Mouse (Mus musculus) liver, postnatal 0 days (tissue): ENCODE results near the gene Hap1. TPM values are rescaled to one million over a fixed set of nuclear protein-coding genes. Genes with fewer than 3 reads are reported as not detected.

Source experiments
- ATAC-seq: fragments of 200-750 bp; cut with Nextera tagmentation; 2 replicates; pipeline ENCODE4 v1.8.0; 2017; ENCODE audit warnings: mild to moderate bottlenecking, moderate library complexity
- DNase-seq: peaks from one replicate; pipeline ENCODE4 v3.0.0-alpha.2; 2016
- H3K27ac ChIP-seq: fragments of 300-500 bp; sonication (generic); 2 replicates; pipeline ENCODE4 v1.5.1; 2014; ENCODE audit warnings: antibody characterized with exemption, moderate library complexity, mild to moderate bottlenecking, low read depth
- H3K27me3 ChIP-seq: fragments of 300-500 bp; sonication (generic); 2 replicates; pipeline ENCODE4 v1.6.1; 2014; ENCODE audit warnings: low read length, control low read depth, mixed read lengths; ENCODE audit not compliant: insufficient read depth
- H3K36me3 ChIP-seq: fragments of 300-500 bp; sonication (generic); replicated peaks from 2 replicates; pipeline ENCODE4 v1.6.1; 2014; ENCODE audit warnings: mild to moderate bottlenecking, control low read depth, low read length, moderate library complexity, mixed read lengths; ENCODE audit not compliant: insufficient read depth
- H3K4me1 ChIP-seq: fragments of 300-500 bp; sonication (generic); 2 replicates; pipeline ENCODE4 v1.6.1; 2014; ENCODE audit warnings: antibody characterized with exemption, mild to moderate bottlenecking, control low read depth; ENCODE audit not compliant: insufficient read depth
- H3K4me2 ChIP-seq: fragments of 300-500 bp; sonication (generic); 2 replicates; pipeline ENCODE4 v1.6.1; 2014; ENCODE audit warnings: low read depth, mild to moderate bottlenecking, low read length, moderate library complexity, mixed read lengths
- H3K4me3 ChIP-seq: fragments of 300-500 bp; sonication (generic); 2 replicates; pipeline ENCODE4 v1.5.1; 2014; ENCODE audit warnings: low read depth, low read length
- H3K9ac ChIP-seq: fragments of 300-500 bp; sonication (generic); replicated peaks from 2 replicates; pipeline ENCODE4 v1.6.1; 2014; ENCODE audit warnings: mild to moderate bottlenecking, moderate library complexity
- H3K9me3 ChIP-seq: fragments of 300-500 bp; sonication (generic); 2 replicates; pipeline ENCODE4 v1.6.1; 2016; ENCODE audit warnings: mild to moderate bottlenecking, control low read depth, low read length, mixed read lengths
- CTCF ChIP-seq: sonication (generic); IDR thresholded peaks from 2 replicates; pipeline ENCODE4 v1.5.1; 2016; ENCODE audit warnings: antibody characterized with exemption, low read depth
- EP300 ChIP-seq: IDR thresholded peaks from 2 replicates; pipeline ENCODE4 v1.6.1; 2016; ENCODE audit warnings: antibody characterized with exemption, low read depth, mild to moderate bottlenecking
- WGBS: fragments of 180-500 bp; shearing (Covaris S2); extraction: QIAGEN DNeasy Blood & Tissue Kit; methylation state at CpG from one replicate; pipeline ENCODE4 v1.1.7; 2014; ENCODE audit not compliant: insufficient replicate concordance; 5-methylcytosine and 5-hydroxymethylcytosine counted together
- polyA plus RNA-seq: library from polyadenylated mRNA; unstranded; fragments of >200 nt; fragmentation: Nextera tagmentation; extraction: Ambion mirVana; gene quantifications from 2 replicates; pipeline ENCODE4 v1.2.1, GENCODE M21; 2015

Gene Hap1
- polyA plus RNA-seq, 1 experiment from 2014 or later, result 0.78 TPM

- peak overlapping the region; percentile 90 for H3K4me3 ChIP-seq
- H3K27ac ChIP-seq, result peak overlapping the region; percentile 100
- H3K4me2 ChIP-seq, result peak overlapping the region; percentile 85
- ATAC-seq (peak; percentile 79), DNase-seq (peak; percentile 99)
- H3K36me3 ChIP-seq, result peaks cover 18% of the 10 kb centered on the region
- H3K27me3 ChIP-seq, result no peaks in the 10 kb centered on the region
- no peaks in the 10 kb centered on the region for H3K9me3 ChIP-seq
- H3K9ac ChIP-seq, result peak overlapping the region; percentile 98
- WGBS, result 1% methylated on average over 28 of the region's 40 CpGs
- H3K4me1 ChIP-seq, result peaks cover 26% of the 10 kb centered on the region
- TF ChIP-seq EP300, result peak; percentile 83
- peak; percentile 44 for TF ChIP-seq CTCF
These were observed 35.7 kb downstream of the Hap1 start for GRCm38 (mm10) chr11:100320172-100320630.

- H3K4me1 ChIP-seq, result peaks cover 29% of the 10 kb centered on the region
- ATAC-seq, result peak; percentile 75
- no peaks in the 10 kb centered on the region for H3K9me3 ChIP-seq
- H3K36me3 ChIP-seq, result peaks cover 18% of the 10 kb centered on the region
- TF ChIP-seq EP300 (no peak), CTCF (no peak)
- peak within 1 kb of the TSS; percentile 100 for H3K27ac ChIP-seq
- WGBS, result under 1% methylated on average over 46 of the region's 58 CpGs
- peak; percentile 100 for DNase-seq
- peak within 1 kb of the TSS; percentile 85 for H3K4me2 ChIP-seq
- peak within 1 kb of the TSS; percentile 98 for H3K9ac ChIP-seq
- no peaks in the 10 kb centered on the region for H3K27me3 ChIP-seq
- H3K4me3 ChIP-seq, result peak within 1 kb of the TSS; percentile 90
These were observed 36.3 kb downstream of the Hap1 start, which contains the start of gene Eif1 for GRCm38 (mm10) chr11:100319492-100320171. TSS of gene Eif1 (plus strand) at chr11:100319885.

GRCm38 (mm10) chr11:100318529-100319451 lies 37.1 kb downstream of the Hap1 start:
- 64% methylated on average over 10 of the region's 10 CpGs for WGBS
- peak overlapping the region; percentile 90 for H3K4me3 ChIP-seq
- H3K27ac ChIP-seq, result peak overlapping the region; percentile 94
- H3K9ac ChIP-seq, result peak overlapping the region; percentile 63
- DNase-seq, result peak; percentile 42
- TF ChIP-seq CTCF (no peak), EP300 (peak; percentile 4; the same call in 1 of the 2 replicates)
- peak overlapping the region; percentile 80 for H3K4me2 ChIP-seq
- peaks cover 18% of the 10 kb centered on the region for H3K36me3 ChIP-seq
- H3K4me1 ChIP-seq, result peaks cover 32% of the 10 kb centered on the region
- H3K9me3 ChIP-seq, result no peaks in the 10 kb centered on the region
- H3K27me3 ChIP-seq, result no peaks in the 10 kb centered on the region
- ATAC-seq, result no peak

DNA sequence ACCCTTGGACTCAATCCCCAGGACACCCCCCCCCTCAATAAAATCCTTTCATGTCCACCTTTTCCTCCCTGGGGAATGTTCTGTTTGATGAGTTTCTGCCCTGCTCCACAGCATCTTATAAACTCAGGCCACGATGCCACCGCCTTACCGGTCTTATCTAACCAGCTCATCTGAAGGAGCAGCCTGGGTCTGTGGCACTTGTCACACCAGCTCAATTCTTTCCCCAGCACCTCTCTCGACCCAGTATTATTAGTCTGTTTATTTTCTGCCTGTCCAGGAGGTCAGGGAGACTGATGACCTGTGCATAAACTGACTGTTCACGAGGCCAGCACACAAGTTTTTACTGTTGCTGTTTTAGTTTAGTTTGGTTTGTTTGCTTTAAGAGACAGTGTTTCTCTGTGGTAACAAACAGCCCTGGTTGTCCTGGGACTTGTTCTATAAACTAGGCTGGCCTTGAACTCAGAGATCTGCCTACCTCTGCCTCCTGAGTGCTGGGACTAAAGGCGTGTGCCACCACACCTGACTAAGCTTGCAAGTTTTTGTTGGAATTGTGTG lies 38.0 kb downstream of the Hap1 start:
- TF ChIP-seq CTCF (no peak), EP300 (no peak)
- peak; percentile 45 for DNase-seq
- Histone ChIP-seq H3K4me3 (no peak overlapping the region), H3K36me3 (peaks cover 18% of the 10 kb centered on the region), H3K27me3 (no peaks in the 10 kb centered on the region), H3K4me2 (peak overlapping the region; percentile 80), H3K27ac (peak overlapping the region; percentile 94), H3K9ac (peak overlapping the region; percentile 33), H3K4me1 (peaks cover 32% of the 10 kb centered on the region), H3K9me3 (no peaks in the 10 kb centered on the region)
- peak; percentile 9 for ATAC-seq
- WGBS, result 37% methylated on average over 6 of the region's 6 CpGs

GRCm38 (mm10) chr11:100315439-100315838 lies 40.5 kb downstream of the Hap1 start:
- TF ChIP-seq CTCF, result no peak
- peak; percentile 73; the same call in 1 of the 2 replicates for TF ChIP-seq EP300
- H3K27ac ChIP-seq, result peak overlapping the region; percentile 92
- no peaks in the 10 kb centered on the region for H3K36me3 ChIP-seq
- WGBS, result 60% methylated on average over 5 of the region's 5 CpGs
- ATAC-seq (peak; percentile 32), DNase-seq (peak; percentile 65)
- no peak overlapping the region for H3K4me3 ChIP-seq
- H3K27me3 ChIP-seq, result no peaks in the 10 kb centered on the region
- no peaks in the 10 kb centered on the region for H3K9me3 ChIP-seq
- H3K4me1 ChIP-seq, result peaks cover 36% of the 10 kb centered on the region
- H3K4me2 ChIP-seq, result no peak overlapping the region
- 0 out of 2 replicates have a peak overlapping the region, but pooled peaks have one; percentile 17 for H3K9ac ChIP-seq

DNA sequence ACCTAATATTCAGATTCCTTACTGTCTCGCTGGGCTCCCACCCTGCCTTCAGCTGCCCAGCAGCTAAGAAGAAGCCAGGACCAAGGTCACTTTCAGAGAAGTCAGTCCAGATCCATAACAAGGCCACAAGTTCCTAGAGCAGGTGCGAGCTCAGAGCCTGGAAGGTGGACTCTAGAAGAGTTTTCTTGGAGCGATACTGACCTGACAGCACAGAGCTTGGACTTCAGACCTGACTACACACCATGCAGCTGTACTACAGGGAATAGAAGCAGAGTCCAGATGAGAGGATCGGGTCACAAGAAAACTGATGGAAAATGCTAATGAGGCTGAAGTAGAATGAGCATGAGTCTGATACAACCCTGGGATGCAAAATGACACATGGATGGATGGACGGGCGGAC lies 42.5 kb downstream of the Hap1 start:
- Histone ChIP-seq H3K9me3 (no peaks in the 10 kb centered on the region), H3K9ac (no peak overlapping the region), H3K27me3 (no peaks in the 10 kb centered on the region), H3K36me3 (no peaks in the 10 kb centered on the region), H3K4me3 (no peak overlapping the region), H3K4me1 (peaks cover 25% of the 10 kb centered on the region), H3K27ac (peak overlapping the region; percentile 53), H3K4me2 (no peak overlapping the region)
- ATAC-seq (no peak), DNase-seq (no peak)
- TF ChIP-seq EP300, result no peak
- TF ChIP-seq CTCF, result no peak
- WGBS, result 80% methylated on average over 6 of the region's 6 CpGs
